Mouse (Mus musculus) embryo, embryonic 10.5 days (tissue): ENCODE results near the gene Tbxas1.
A peak's percentile ranks its signal among the peaks of the same experiment; 100 is the strongest.

Source experiments
- DNase-seq: peaks from one replicate; pipeline ENCODE4 v3.0.0-alpha.2; 2015; ENCODE audit warnings: low spot score

Gene Tbxas1

DNA sequence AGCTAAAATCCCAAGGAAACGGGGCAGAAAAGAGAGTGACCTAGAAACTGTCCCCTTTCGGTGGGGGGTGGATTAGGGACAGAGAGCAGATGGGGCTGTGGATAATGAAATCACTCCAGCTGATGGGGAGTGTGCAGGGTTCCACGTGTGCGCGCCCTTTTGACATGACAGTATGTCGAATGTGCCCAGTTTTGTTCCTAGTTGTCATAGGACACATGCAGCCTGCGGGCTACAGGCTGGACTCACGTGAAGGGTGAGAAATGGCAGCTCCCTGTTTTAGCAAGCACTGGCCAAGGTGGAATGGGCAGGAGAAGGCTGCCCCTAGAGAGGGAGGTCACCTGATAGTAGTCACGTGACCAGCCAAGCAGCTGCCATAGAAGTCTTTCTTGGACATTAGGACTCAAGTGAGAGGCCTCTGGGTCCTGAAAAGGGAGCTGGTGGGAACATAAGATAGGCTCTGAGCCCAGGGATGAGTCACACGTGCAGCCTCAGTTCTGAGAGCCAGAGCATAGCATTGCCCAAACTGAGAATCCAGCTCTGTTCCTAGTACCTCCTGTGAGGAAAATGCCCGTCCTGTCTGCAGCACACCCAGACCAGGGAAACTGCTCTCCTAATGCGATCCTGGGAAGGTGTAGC lies 85.7 kb downstream of the Tbxas1 start:
- DNase-seq: peak; percentile 2

DNA sequence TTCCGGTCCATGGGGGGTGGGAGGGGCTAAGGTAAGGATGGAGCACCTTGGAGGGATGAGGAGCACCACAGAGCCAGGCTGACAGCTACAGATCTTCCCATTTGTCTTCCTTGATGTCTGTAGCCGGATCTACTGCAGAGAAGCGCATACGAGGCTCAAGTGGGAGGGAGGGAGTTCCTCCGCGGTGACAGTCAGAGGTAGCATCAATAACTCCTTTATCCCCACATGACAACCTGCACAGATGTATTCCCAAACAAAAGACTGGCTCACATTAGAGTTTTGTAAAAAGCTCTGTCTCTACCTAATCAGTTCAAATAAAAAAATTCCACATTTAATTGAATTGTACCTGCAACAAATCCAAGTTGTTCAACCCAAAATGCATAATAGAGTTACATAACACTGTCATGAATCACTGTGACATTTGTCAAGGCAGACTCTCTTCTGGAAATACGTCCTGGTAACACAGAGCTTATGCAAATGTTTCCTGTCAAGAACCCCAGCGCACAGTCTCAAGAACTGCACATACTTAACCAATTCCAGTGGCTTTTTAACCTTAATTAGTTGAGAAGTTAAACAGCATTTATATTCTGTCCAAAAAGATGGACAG lies 86.3 kb downstream of the Tbxas1 start:
- DNase-seq: no peak

DNA sequence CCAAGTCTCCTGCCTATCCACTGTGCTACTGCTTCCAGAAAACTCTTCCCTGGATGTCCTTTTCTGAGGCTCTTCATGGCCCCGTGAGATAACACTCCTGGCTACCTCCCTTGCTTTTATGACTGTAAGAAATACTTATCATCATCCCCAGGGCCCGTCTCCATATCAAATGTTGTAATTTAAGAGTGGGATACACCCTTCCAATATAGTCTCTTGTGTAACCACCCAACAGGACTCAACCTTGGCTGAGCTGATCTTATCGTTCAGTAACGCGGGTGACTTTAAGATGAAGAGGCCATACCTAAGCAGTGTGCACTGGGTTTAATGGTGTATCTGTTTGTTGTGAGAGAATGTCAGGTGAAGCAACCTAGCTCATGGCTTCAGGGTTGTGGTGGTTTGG lies 91.6 kb downstream of the Tbxas1 start:
- DNase-seq: no peak

DNA sequence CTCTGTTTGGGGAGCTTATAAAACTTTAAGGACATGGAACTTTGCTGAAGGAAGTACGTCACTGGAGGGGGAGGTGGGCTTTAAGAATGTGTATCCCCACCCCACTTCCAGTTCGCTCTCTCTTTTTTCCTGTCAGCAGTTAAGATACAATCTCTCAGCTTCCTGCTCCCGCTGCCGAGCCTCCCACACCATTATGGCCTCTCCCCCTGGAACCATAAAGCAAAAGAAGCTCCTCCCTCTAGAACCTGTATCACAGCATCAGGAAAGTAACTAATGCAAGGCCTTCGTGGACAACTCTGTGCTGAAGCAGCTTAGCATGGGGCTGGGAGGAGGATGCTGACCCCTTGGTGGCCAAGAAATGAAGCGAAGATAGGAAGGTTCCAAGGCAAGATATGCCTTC lies 92.1 kb downstream of the Tbxas1 start:
- DNase-seq: no peak

DNA sequence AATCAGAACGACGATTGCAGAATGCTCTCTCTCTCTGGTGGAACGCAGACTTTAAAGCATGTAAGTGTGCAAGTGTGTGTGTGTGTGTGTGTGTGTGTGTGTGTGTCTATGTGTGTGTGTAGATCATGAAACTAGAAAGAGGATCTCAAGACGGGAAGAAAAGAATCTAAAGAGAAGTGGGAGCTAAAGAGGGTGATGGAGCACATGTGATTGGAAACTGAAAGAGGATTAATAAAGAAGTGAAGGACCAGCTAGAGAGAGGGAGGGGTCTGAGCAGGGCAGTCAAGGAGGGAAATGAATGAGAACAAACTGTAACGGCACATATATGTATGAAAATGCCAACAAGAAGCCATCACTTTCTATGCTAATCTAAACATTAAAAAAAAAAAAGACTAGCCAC lies 92.8 kb downstream of the Tbxas1 start:
- DNase-seq: no peak

DNA sequence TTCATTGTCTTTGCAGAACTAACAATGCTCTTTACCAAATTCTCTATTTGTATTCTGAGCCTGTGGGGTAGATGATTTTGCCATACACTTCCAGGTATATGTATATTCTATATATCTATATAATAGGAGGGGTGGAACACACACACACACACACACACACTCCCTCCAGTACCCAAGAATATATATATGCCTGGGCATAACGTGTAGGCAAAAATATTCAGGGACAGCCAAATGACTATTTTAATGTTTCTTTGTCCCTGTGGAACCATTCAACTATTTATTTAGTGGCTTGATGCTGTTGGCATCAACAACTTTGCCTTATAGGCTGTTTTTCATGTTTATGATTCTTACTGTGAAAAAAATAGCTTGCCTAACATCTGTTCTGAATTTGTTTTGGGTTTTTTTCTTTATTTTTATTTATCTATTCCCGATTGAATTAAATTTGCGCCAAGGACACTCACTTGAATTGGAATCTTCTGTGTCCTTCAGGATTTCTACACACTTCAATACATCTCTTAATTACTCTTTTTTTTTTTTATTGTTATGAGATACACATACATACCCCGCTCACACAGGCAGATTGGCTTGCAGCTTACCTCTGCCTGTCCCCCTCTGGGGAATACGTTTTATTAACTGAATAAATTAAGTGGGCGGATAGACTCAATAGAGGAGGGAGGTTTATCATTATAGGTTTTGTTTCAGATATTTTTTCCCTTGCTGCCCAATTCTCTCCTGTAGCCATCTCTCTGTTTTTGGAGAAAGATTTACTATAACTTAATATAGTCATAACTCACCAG lies 94.9 kb downstream of the Tbxas1 start:
- DNase-seq: no peak

DNA sequence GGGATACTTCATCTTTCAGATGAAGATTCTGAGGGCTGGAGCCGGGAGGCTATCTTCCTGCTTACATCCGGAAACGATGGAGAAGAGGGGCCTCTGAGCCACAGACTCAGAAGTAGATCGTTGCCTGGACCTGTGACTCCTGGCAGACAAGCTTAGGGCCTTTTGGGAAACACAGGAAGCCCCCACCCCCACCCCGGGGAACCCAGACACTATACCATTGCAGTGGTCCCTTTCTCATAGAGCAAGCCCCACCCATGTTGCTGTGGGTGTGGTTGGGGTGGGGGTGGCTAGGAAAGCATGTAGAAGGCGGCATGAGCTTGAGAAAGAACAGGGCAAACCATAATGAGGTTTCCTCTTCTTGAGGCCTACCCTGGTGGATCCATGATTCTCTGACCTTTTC lies 95.6 kb downstream of the Tbxas1 start:
- DNase-seq: no peak

DNA sequence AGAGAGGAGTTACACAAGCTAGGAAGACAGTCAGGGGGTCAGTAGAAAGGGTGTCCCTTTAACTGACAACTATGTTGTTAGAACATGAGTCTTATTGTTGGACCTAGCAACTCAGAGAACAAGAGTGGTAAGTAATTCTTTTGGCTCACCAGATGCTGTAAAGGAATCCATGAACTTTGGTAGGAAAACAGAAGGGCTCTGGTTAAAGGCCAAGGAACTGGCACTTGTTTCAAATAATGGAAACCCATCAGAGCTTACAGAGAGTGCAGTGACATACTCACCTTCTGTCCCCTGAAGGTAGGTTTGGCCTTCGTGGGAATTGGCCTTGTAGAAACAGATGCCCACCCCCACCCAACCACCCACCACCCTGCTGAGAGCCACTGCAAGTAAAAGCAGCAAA lies 97.6 kb downstream of the Tbxas1 start:
- DNase-seq: no peak

DNA sequence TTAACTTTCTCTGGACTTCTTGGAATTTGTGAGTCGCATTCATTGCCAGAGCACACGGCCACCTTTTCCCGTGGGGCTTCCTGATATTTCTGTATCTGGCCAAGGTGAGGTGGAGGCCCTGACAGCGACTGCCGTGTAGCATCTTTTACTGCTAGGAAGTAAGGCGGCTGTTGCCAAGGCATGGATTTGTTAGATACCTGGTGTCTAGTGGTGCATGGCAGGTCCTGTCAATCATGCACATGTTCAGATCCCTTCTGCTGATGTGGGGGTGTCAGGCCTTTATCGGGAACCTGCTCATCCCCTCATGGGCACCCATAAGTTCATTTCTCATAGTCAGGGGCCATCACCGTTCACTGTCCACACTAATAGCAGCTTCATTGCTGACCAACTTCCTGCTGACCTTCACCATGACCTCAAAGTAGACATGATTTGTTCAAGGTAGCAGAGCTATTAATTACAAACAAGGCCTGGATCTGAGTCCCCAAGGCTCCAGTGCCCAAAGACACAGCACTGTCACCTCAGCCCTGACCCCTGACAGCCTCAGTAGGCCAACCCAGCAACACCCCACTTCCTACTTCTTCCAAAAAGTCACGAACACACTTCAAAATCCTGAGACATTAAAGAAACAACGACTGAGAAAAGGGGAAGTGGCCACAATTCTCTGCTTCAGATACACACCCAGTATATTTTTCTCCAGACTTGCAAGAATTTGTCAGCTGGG lies 98.4 kb downstream of the Tbxas1 start:
- DNase-seq: no peak

DNA sequence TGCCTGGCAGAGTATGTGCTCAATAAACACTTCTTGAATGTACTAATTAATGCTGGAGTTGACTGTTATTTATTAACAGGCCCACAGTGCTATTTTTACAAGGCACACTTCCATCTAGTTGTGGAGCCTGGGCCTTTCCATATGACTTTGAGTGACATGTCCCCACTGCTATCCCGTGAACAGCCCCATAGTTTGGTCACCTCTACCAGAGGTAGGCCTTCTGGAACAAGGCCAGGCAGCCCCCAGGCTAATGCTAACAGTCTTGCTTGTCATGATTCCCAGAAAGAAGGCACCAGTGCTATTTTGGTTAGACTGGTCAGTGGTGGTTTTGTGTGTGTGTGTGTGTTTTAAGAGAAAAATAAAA lies 98.9 kb downstream of the Tbxas1 start:
- DNase-seq: no peak

DNA sequence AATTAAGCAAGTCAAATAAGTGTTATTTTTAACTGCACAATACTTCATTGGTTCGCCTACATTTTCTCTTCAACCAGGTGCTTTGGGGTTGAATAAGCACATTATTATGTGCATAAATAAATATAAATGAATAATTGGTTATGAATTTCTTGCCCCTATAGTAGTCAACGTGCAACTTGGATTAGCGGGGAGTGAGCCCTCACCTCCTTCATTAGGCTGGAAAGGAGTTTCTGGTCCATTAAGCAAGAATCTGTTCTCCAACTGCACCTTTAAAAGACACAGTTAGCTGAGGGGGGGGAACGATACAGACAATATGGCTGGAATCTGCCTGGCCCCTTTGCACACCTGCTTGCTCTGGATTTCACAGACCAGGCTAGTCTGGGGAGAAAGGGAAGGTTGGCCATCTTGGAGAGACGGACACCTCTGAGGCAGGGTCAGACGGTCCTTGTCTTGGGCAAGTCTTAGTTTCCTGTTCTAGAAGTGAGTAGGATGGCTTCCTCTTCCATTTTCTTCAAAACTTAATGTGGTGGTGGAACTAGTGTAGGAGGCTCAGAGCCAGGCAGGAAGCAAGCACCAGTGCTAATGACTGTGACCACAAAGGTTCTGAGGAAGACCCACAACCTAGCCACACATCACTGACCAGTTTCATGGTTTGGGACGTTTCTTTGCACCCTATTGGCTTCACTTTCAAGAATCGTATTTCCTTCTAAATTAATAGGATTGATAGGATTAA lies 99.5 kb downstream of the Tbxas1 start:
- no peak for DNase-seq

DNA sequence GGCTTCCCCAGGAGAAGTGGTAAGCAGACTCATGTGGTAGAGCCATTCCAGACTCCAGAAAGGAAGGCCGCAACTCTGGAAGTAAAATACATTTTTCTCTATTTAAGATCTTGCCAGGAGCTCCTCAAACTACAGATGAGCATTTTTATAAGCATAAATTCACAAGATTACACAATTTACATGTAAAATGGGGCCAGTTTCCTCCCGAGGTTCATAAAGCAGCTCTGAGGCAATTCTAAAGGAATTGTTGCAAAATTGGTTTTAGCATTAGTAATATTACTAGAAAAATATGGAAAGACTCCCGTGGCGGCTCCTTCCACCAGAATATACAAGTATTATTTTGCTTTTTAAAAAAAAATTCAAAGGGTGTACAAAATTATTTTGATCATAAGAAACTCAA lies 100.7 kb downstream of the Tbxas1 start:
- no peak for DNase-seq

DNA sequence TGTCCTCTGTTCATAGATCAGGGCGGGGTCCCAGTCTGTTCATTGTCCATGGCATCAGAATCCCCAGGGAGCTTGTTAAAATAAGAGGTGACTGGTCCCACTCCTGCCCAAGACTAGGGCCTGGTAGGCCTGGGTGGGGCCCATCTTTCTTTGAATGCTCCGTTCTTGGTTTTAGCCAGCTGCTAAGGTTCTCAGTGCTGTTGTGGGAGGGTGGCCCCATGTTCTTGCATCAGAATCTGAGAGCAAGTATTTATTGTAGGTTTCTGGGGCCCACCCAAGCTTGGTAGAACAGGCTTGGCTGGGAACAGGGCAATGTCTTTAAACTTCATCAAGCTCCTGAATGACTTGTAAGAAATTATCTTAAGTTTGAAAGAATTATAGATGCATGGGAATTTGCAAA lies 101.2 kb downstream of the Tbxas1 start:
- no peak for DNase-seq

DNA sequence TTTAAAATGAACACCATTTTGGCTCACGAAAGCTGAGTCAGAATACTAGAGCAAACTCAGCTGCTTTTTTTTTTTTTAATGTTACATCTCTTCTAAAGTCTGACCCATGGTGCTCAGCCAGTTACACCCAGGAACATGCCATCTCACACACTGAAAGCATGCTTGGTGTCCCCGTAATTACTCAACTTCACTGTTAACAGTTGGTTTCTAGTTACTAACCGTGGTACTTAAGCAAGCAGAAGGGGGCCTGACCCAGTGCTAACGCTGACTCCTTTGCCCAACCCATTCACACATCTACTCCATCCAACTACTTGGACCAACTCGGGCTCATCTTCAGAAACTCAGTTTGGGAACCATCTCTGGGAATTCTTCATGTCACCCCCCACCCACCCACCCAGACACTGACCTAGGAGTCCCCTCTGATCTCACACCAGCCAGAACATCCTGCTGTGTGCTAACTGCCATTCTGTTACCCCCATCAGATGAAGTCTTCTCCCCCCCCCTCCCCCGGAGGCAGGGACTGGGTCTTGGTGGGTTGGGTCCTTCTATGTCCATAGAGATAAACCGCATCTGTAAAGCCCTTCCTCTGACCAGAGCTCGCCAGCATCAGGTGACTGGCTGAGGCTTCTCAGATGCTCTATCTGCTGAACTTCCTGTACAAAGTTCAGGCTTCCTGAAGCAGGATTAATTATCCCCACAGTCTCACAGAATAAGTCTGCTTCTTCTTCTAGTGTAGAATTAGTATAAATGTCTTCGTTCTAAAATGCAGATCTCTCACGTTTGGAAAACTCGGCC lies 105.9 kb downstream of the Tbxas1 start:
- no peak for DNase-seq

DNA sequence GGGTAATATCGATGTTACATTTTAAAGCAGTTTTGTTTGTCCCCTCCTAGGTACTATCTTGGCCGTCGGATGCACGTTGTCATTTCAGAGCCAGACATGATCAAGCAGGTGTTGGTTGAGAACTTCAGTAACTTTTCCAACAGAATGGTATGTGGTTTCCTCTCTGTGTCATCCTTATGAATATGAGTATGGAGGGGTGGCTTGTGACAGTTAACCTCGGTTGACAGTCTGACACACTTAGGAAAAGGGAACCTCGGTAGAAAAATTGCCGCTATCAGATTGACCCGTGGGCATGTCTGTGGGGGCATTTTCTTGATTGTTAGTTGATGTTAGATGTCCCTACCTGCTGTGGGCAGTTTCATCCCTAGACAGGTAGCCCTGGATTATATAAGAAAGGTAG lies 106.9 kb downstream of the Tbxas1 start:
- DNase-seq: no peak

DNA sequence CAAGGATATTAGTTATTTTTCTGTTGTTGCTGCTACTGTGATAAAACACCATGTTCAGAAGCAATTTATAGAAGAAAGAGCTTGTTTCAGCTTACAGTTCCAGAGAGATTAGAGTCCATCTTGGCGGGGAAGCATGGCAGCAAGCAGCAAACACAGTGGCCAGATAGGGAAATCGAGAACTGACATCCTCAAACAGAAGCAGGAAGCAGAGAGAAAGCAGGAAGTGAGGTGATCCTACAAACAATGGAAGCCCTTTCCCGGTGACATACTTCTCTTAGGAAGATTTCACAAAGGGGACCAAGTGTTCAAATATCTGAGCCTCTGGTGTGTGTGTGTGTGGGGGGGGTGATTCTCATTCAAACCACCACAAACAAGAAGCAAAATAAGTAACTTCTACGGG lies 107.5 kb downstream of the Tbxas1 start:
- no peak for DNase-seq

DNA sequence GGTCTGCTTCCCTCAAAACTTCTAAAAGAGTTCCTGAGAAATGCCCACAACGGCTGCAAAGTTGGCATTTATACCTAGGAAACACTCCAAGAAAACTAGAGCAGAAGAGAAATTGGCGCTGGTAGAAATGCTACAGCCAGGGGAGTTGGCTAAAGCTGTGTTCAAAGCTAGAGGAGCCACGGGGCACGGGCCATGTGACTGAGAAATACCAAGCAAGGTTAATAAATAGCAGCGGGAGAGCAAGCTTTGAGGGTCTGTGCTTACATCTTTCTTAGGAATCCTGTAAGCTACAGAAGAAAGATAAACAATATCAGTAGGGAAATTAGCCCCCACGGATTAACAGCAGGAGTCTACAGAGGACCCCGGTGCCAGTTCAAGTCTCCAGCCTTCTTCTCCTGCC lies 107.9 kb downstream of the Tbxas1 start:
- DNase-seq: no peak

DNA sequence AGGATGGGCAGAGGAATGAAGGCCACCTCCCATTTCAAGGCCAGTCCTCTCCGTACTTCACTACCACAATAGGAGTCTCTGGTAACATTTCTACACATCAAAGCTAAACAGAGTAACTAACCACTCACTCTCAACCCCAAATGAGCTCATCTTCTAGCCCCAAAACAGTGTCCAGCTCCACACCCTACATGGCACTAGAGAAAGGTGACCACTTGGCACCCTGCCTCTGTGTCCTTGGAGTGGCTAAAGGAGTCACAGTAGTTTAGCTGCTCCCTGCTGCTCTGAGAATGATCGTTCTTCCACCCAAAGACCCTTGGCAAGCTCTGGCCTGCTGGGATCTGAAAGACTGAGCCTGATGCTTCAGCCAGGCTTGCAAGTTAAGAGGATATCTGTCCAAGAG lies 109.4 kb downstream of the Tbxas1 start:
- DNase-seq: no peak

DNA sequence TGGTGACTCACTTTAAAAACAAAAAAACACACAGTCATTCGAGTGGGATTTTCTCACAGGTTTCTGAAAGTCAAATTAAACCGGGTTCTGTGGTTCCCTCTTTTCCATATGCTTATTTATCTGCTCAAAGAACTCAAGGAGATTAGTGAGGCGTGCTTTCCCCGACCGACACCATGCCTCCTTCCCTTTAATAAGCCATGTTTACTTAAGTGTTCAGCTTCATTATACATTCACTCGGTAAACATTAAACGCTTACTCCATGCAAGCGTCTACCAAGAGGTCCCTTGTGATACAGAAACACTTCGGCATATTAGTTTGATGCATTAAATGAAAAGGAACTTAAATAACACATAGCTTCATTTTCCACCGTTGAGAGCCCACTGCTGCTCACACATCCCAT lies 111.4 kb downstream of the Tbxas1 start:
- DNase-seq: no peak

DNA sequence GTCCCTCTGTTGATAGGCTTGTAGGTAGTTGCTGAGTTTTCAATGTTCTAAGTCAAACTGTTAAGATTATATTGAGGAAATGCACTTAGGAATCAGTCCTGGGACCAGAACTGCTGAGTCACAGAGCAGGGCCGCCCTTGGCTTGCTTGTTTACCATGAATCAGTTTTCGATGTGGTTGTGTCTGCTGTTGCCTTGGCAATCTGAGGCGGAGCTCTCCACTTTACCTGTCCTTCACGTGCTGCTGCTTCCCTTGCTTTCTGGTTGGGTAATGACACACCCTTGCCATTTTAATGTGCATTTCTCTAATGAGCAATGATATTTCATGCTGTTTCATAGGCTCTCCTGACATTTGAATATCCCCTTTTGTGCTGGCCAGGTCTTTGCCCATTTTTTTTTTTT lies 116.8 kb downstream of the Tbxas1 start:
- DNase-seq: no peak

DNA sequence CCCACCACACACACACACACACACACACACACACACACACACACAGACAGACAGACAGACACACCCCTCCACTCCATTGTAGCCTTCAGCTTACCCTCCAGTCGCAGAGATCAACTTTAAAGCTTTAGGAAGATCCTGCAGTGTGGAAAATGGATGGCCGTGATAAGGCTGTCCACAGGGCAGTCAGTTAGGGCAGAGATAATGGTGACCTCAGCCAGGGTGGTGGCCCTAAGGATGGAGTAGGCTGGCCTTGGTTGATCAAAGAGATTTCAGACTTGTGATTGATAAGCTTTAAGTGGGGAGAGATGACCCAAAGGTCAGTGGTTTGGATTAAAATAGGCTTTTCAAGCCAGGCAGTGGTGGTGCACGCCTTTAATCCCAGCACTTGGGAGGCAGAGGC lies 120.6 kb downstream of the Tbxas1 start:
- DNase-seq: no peak
